Mouse (Mus musculus) Muller cell, postnatal 12 days (primary cell): ENCODE measurements around the gene 1700057G04Rik.

Source experiments
- DNase-seq: peaks from one replicate; pipeline ENCODE4 v3.0.0-alpha.2; 2015; ENCODE audit errors: inconsistent ontology term

Gene 1700057G04Rik

GRCm38 (mm10) chr9:92385831-92386230 lies 76.7 kb downstream of the 1700057G04Rik start:
- DNase-seq, result no peak

- no peak for DNase-seq
These were observed 77.7 kb downstream of the 1700057G04Rik start for GRCm38 (mm10) chr9:92386871-92387270.

- no peak for DNase-seq
These were observed 78.2 kb downstream of the 1700057G04Rik start for GRCm38 (mm10) chr9:92387404-92387803.

GRCm38 (mm10) chr9:92402628-92403027 lies 93.5 kb downstream of the 1700057G04Rik start:
- no peak for DNase-seq
